Mouse (Mus musculus) heart, embryonic 13.5 days (tissue): ENCODE measurements around the gene Pex5. TPM values are rescaled to one million over a fixed set of nuclear protein-coding genes. Genes with fewer than 3 reads are reported as not detected.

ENCODE experiments used
- ATAC-seq: fragments of 200-750 bp; cut with Nextera tagmentation; 2 replicates; pipeline ENCODE4 v1.8.0; 2017; ENCODE audit warnings: moderate TSS enrichment; ENCODE audit not compliant: insufficient number of reproducible peaks, low FRiP score, low TSS enrichment; ENCODE audit errors: extremely low read depth
- H3K27ac ChIP-seq: fragments of 300-500 bp; sonication (generic); replicated peaks from 2 replicates; pipeline ENCODE4 v1.5.1; 2015; ENCODE audit warnings: moderate library complexity, mild to moderate bottlenecking, inconsistent platforms
- H3K27me3 ChIP-seq: fragments of 300-500 bp; sonication (generic); replicated peaks from 2 replicates; pipeline ENCODE4 v1.6.1; 2015; ENCODE audit warnings: mild to moderate bottlenecking, inconsistent platforms
- H3K36me3 ChIP-seq: fragments of 300-500 bp; sonication (generic); 2 replicates; pipeline ENCODE4 v1.6.1; 2015; ENCODE audit warnings: mild to moderate bottlenecking, inconsistent platforms
- H3K4me1 ChIP-seq: fragments of 300-500 bp; sonication (generic); 2 replicates; pipeline ENCODE4 v1.6.1; 2015; ENCODE audit warnings: inconsistent platforms
- H3K4me2 ChIP-seq: fragments of 300-500 bp; sonication (generic); 2 replicates; pipeline ENCODE4 v1.6.1; 2015; ENCODE audit warnings: inconsistent platforms, mild to moderate bottlenecking, moderate library complexity
- H3K4me3 ChIP-seq: fragments of 300-500 bp; sonication (generic); 2 replicates; pipeline ENCODE4 v1.5.1; 2015; ENCODE audit warnings: moderate library complexity, mild to moderate bottlenecking, inconsistent platforms
- H3K9ac ChIP-seq: fragments of 300-500 bp; sonication (generic); 2 replicates; pipeline ENCODE4 v1.6.1; 2015; ENCODE audit warnings: inconsistent platforms, mild to moderate bottlenecking, moderate library complexity
- H3K9me3 ChIP-seq: fragments of 300-500 bp; sonication (generic); 2 replicates; pipeline ENCODE4 v1.6.1; 2016; ENCODE audit warnings: inconsistent platforms
- WGBS: fragments of 180-500 bp; shearing (Covaris S2); methylation state at CpG from one replicate; pipeline ENCODE4 v1.1.7; 2015; ENCODE audit warnings: mixed read lengths; 5-methylcytosine and 5-hydroxymethylcytosine counted together
- polyA plus RNA-seq: library from polyadenylated mRNA; unstranded; fragments of >200 nt; fragmentation: Nextera tagmentation; extraction: Ambion mirVana; gene quantifications from 2 replicates; pipeline ENCODE4 v1.2.1, GENCODE M21; 2015

Pex5 gene
- polyA plus RNA-seq, 1 experiment from 2014 or later, result 23.2 TPM

GRCm38 (mm10) chr6:124353246-124353645 is 61.6 kb downstream of the Pex5 start:
- H3K36me3 ChIP-seq, result no peaks in the 10 kb centered on the region
- no peak overlapping the region for H3K27ac ChIP-seq
- no peak overlapping the region for H3K4me3 ChIP-seq
- 65% methylated on average over 2 of the region's 2 CpGs for WGBS
- no peaks in the 10 kb centered on the region for H3K4me1 ChIP-seq
- no peak overlapping the region for H3K4me2 ChIP-seq
- ATAC-seq, result no peak
- H3K9ac ChIP-seq, result no peak overlapping the region
- H3K27me3 ChIP-seq, result no peaks in the 10 kb centered on the region
- no peaks in the 10 kb centered on the region for H3K9me3 ChIP-seq

Other genes with a start within 250 kb of the Pex5 start
- not detected in 2 replicates for gene Vmn2r27, start 183.2 kb downstream of the Pex5 start, polyA plus RNA-seq
- 0.07 TPM in 1 of 2 replicates, not detected in the other for gene Cd163, start 110.4 kb downstream of the Pex5 start, polyA plus RNA-seq
- 1.1 and 1.9 TPM in 2 replicates for gene Clstn3, start 49.7 kb upstream of the Pex5 start, polyA plus RNA-seq
- 0.46 and 0.52 TPM in 2 replicates for gene C1rl, start 78.0 kb upstream of the Pex5 start, polyA plus RNA-seq
- gene C1ra, start 97.3 kb upstream of the Pex5 start, polyA plus RNA-seq, result 0.40 and 0.68 TPM in 2 replicates
- gene C1s1, start 127.3 kb upstream of the Pex5 start, polyA plus RNA-seq, result 0.74 and 1.0 TPM in 2 replicates
- not detected in 2 replicates for gene C1rb, start 155.2 kb upstream of the Pex5 start, polyA plus RNA-seq
- not detected in 2 replicates for gene C1s2, start 221.0 kb upstream of the Pex5 start, polyA plus RNA-seq
- gene Lpcat3, start 248.0 kb upstream of the Pex5 start, polyA plus RNA-seq, result 44.1 and 47.4 TPM in 2 replicates